Mouse (Mus musculus) right cerebral cortex, postnatal 10 days (tissue): Measurements from ENCODE around the gene Traf3ip3.

Experiments
- DNase-seq, 2 experiments: peaks; one replicate each; pipeline ENCODE4 v3.0.0; 2021; ENCODE audit warnings: low spot score in 2 of 2

The Traf3ip3 gene

GRCm38 (mm10) chr1:193201383-193201778, at the start of gene Traf3ip3:
Traf3ip3 (minus strand) TSS chr1:193201703.
- peak in 1 of 2 experiments; percentile 47 for DNase-seq

GRCm38 (mm10) chr1:193250026-193250425, 48.5 kb upstream of the Traf3ip3 start:
- no peak for DNase-seq

- DNase-seq, result no peak
Measured at GRCm38 (mm10) chr1:193244235-193244634, 42.7 kb upstream of the Traf3ip3 start.

GRCm38 (mm10) chr1:193243571-193244193, 42.2 kb upstream of the Traf3ip3 start:
- no peak for DNase-seq

- no peak for DNase-seq
Measured at GRCm38 (mm10) chr1:193242863-193243262, 41.4 kb upstream of the Traf3ip3 start.

GRCm38 (mm10) chr1:193242238-193242637, 40.7 kb upstream of the Traf3ip3 start:
- DNase-seq, result peak; percentile 90 to 93

GRCm38 (mm10) chr1:193241436-193241835, 39.9 kb upstream of the Traf3ip3 start:
- no peak for DNase-seq

- peak; percentile 65 to 72 for DNase-seq
Measured at GRCm38 (mm10) chr1:193238426-193238825, 36.9 kb upstream of the Traf3ip3 start.

- DNase-seq, result no peak
Measured at GRCm38 (mm10) chr1:193234930-193235329, 33.4 kb upstream of the Traf3ip3 start.

- no peak for DNase-seq
Measured at GRCm38 (mm10) chr1:193234130-193234645, 32.7 kb upstream of the Traf3ip3 start.

GRCm38 (mm10) chr1:193232732-193233131, 31.2 kb upstream of the Traf3ip3 start:
- no peak for DNase-seq

- no peak for DNase-seq
Measured at GRCm38 (mm10) chr1:193230935-193231334, 29.4 kb upstream of the Traf3ip3 start.

- no peak for DNase-seq
Measured at GRCm38 (mm10) chr1:193230531-193230930, 29.0 kb upstream of the Traf3ip3 start.

GRCm38 (mm10) chr1:193229570-193229969, 28.1 kb upstream of the Traf3ip3 start:
- no peak for DNase-seq

- DNase-seq, result no peak
Measured at GRCm38 (mm10) chr1:193227537-193227936, 26.0 kb upstream of the Traf3ip3 start.

- no peak for DNase-seq
Measured at GRCm38 (mm10) chr1:193226724-193227522, 25.4 kb upstream of the Traf3ip3 start.

GRCm38 (mm10) chr1:193226114-193226513, 24.6 kb upstream of the Traf3ip3 start:
- DNase-seq, result no peak

- DNase-seq, result no peak
Measured at GRCm38 (mm10) chr1:193225531-193225930, 24.0 kb upstream of the Traf3ip3 start.

- no peak for DNase-seq
Measured at GRCm38 (mm10) chr1:193220408-193220807, 18.9 kb upstream of the Traf3ip3 start.

GRCm38 (mm10) chr1:193216000-193216399, 14.5 kb upstream of the Traf3ip3 start:
- no peak for DNase-seq

- DNase-seq, result no peak
Measured at GRCm38 (mm10) chr1:193214053-193214452, 12.6 kb upstream of the Traf3ip3 start.

GRCm38 (mm10) chr1:193211371-193211770, 9.9 kb upstream of the Traf3ip3 start:
- no peak for DNase-seq

GRCm38 (mm10) chr1:193208178-193208577, 6.7 kb upstream of the Traf3ip3 start:
- peak; percentile 61 to 77 for DNase-seq
